Mouse (Mus musculus) MEL (cell line): ENCODE measurements around the gene Cacnb3.

Experiments used
- CTCF ChIP-seq, 3 experiments: IDR thresholded peaks in 2 of 3; conservative IDR thresholded peaks in 1 of 3; 2 replicates each; pipeline ENCODE4 v1.5.1; 2011 to 2012; ENCODE audit warnings: low read length in 3 of 3, low read depth in 2 of 3, mild to moderate bottlenecking in 2 of 3, improper control_type of control experiment in 1 of 3, inconsistent platforms in 1 of 3, mixed read lengths in 1 of 3, moderate library complexity in 1 of 3; ENCODE audit not compliant: control insufficient read depth in 1 of 3, insufficient read depth in 1 of 3, poor library complexity in 1 of 3, severe bottlenecking in 1 of 3
- EP300 ChIP-seq, 2 experiments: IDR thresholded peaks; 2 replicates each; pipeline ENCODE4 v1.6.1; 2011; ENCODE audit warnings: improper control_type of control experiment in 2 of 2, low read length in 2 of 2, low read depth in 1 of 2, mild to moderate bottlenecking in 1 of 2
- MAX ChIP-seq: IDR thresholded peaks from 2 replicates; pipeline ENCODE4 v1.6.1; 2011; ENCODE audit warnings: low read length, improper control_type of control experiment
- MEF2A ChIP-seq: IDR thresholded peaks from 2 replicates; pipeline ENCODE4 v1.6.1; 2014; ENCODE audit warnings: low read depth, mild to moderate bottlenecking, inconsistent platforms, low read length, improper control_type of control experiment; ENCODE audit not compliant: poor library complexity, insufficient replicate concordance, severe bottlenecking; ENCODE audit errors: extremely low read depth
- RAD21 ChIP-seq: IDR thresholded peaks from 2 replicates; pipeline ENCODE4 v1.6.1; 2011; ENCODE audit warnings: mild to moderate bottlenecking, low read depth, low read length, improper control_type of control experiment
- SMC3 ChIP-seq: IDR thresholded peaks from 2 replicates; pipeline ENCODE4 v1.6.1; 2011; ENCODE audit warnings: low read depth, low read length, improper control_type of control experiment
- TAL1 ChIP-seq: IDR thresholded peaks from 2 replicates; pipeline ENCODE4 v1.6.1; 2012; ENCODE audit warnings: mild to moderate bottlenecking, inconsistent platforms, low read length, moderate library complexity, mixed read lengths
- TBP ChIP-seq: IDR thresholded peaks from 2 replicates; pipeline ENCODE4 v1.8.0; 2011; ENCODE audit warnings: low read depth, low read length, improper control_type of control experiment
- USF2 ChIP-seq, 2 experiments: IDR thresholded peaks; 2 replicates each; pipeline ENCODE4 v1.6.1; 2011 to 2012; ENCODE audit warnings: improper control_type of control experiment in 2 of 2, low read length in 2 of 2, borderline replicate concordance in 1 of 2, inconsistent platforms in 1 of 2, low read depth in 1 of 2, mild to moderate bottlenecking in 1 of 2; ENCODE audit not compliant: insufficient read depth in 1 of 2

- no peak for TF ChIP-seq USF2 (IDR thresholded peaks at IDR 0.05; ENCODE audit: borderline replicate concordance in 1 of 2, insufficient read depth in 1 of 2, low read depth in 1 of 2, low read length in 2 of 2)
- TF ChIP-seq CTCF (IDR thresholded peaks at IDR 0.05 in 2 of 3, conservative IDR thresholded peaks at IDR 0.05 in 1 of 3; ENCODE audit: control insufficient read depth in 1 of 3, insufficient read depth in 1 of 3, low read depth in 2 of 3, low read length in 3 of 3, poor library complexity in 1 of 3, severe bottlenecking in 1 of 3) = no peak
- TF ChIP-seq MAX = no peak
- TF ChIP-seq TAL1 = no peak
- TF ChIP-seq EP300 (IDR thresholded peaks at IDR 0.05; ENCODE audit: low read depth in 1 of 2, low read length in 2 of 2) = no peak
- TF ChIP-seq MEF2A = no peak
- TF ChIP-seq TBP = no peak
- TF ChIP-seq RAD21 = no peak
- no peak for TF ChIP-seq SMC3
Observed at GRCm38 (mm10) chr15:98600036-98600709, 30.5 kb upstream of the Cacnb3 start.
